Mouse (Mus musculus): ENCODE data around the gene Alpk1.

The Alpk1 gene

DNA sequence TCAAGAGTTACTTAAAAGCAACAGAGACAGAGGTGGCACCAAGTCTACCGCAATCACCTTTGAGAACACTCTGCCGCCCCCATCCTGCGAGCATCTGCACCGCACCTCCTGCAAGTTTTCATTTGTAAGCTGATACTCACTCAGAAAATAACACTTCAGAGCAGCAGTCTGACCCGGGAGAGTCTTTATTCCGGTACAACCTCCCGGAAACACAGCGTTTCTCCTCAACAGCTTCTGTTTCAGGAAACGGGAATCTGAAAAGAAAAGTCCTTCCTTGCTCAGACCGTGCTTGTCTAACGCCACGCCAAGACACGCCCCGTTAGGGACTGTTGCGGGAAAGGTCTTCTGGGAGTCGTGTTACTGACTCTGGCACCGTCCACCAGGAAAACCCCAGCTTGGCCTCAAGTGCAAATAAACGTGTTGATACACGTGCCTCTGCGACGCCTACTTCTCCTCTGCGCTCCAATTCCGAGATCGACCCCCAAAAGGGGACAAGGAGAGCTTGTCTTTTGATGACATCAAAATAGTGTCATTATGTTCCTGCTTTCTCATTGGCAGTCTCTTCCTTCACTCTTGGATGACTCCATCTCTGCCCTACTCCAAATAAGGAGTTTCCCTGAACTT lies at the start of gene Alpk1:
TSS of gene Alpk1 (minus strand) at position 507 of the 624 bp plus-strand sequence.
- CTCF ChIA-PET = interaction anchor here (0.5 to 1.8 kb wide), 24 partner anchors 9 to 1911 kb away, joined by 3 to 10 read pairs (median 4); partner anchors contain the start of genes Neurog2 (in 1 of the 4) and Tifa (in 1 of the 4)
- POLR2A ChIA-PET = interaction anchor here in 2 of 4 experiments (0.6 to 1.4 kb wide), 3 partner anchors 15 to 298 kb away, joined by 3 read pairs; partner anchors contain the start of gene Ank2 (in 1 of the 2)

DNA sequence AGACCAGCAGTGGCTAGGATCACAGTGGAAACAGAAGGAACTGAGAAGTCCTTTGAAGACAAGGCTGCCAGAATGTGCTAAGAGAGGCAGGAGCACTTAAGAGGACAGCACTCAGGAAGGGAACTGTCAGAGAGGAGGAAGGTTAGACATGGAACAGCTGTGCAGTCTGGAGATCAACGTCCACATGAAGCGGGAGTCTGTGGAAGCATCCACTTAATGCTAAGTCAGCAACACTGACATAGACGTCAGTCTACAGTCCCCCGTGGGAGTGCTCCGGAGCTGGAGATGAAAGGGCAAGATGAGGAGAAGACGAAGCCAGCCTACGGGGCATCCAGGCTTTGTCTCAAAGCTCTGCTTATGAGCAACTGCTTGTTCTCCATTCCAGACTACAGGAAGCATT lies 46.8 kb upstream of the Alpk1 start:
- CTCF ChIA-PET = interaction anchor here in 1 of 4 experiments (1.3 kb wide), 1 partner anchor 193 kb away, joined by 4 read pairs; no protein-coding TSS in a partner anchor

DNA sequence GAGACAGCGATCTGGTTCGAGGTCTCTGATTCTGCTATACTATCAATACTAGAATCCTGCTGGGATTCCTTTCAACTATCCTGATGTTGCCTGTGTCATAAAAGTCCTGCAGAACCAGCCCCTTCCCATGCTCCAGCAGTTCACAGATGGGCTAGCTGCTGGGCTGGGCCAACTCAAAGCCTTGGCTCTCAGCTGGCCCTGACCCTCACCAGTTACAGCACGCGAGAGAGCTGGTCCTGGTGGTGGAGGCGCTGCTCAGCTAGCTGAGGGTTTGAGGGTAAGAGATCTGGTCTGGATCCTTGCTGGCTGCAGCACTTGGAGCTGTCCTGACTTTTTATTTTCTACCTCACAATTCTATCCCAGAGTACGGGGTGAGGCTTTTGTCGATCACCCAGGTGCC lies 46.2 kb upstream of the Alpk1 start:
- ChIA-PET CTCF (interaction anchor here in 2 of 4 experiments (0.6 to 1.3 kb wide), 2 partner anchors 36 to 192 kb away, joined by 3 to 4 read pairs; no protein-coding TSS in a partner anchor), POLR2A (interaction anchor here in 2 of 4 experiments (0.5 to 2.1 kb wide), 3 partner anchors 10 to 365 kb away, joined by 3 to 4 read pairs (median 3); no protein-coding TSS in a partner anchor)

More for the DNA sequence above, 46.8 kb upstream of the Alpk1 start:
- POLR2A ChIA-PET = interaction anchor here in 1 of 4 experiments (2.1 kb wide), 1 partner anchor 9 kb away, joined by 4 read pairs; no protein-coding TSS in a partner anchor

DNA sequence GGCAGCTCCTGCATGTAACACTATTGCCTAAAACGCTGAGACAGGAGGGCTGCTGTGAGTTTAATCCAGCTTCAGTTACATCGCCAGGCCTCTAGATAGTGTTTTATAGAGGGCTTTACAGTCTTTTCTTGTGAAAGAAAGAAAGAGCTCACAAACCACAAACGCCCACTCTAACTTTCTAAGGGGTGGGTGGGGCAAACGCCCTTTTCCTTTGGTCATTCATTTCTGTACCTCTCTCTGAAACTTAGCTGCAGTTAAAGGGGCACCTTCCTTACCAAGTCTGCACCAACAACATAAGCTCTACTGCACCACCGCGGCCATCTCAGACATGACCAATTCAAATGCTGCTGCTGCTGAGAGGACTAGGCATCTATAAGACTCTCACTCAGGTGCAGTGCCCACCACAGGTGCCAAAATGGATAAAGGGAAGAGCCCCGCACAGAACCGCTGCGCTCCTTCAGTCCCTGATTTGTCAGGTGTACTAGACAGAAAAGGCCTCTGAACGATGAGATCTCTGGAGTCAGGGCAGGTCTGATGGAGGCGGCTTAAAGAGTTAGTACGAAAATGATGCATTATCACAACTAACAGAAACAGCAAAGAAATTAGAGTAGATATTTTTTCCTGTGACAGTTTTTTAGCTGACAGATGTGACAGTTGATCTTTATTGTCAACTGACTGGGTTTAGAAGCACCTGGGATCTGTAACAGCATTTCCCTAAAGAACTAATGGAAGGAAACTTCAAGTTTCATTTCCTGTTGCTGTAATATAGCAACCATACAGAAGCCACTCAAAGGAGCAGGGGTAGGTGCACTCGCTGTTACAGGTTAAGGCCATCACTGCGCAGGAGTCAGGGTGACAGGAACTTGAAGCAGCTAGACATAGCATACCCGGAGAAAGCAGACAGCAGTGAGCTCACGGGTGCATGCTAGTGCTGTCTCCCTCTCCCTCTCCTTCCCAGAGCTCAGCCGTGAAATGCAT lies 43.8 kb upstream of the Alpk1 start:
- ChIA-PET POLR2A (interaction anchor here in 2 of 4 experiments (0.5 to 1.8 kb wide), 8 partner anchors 9 to 115 kb away, joined by 3 to 7 read pairs (median 3); no protein-coding TSS in a partner anchor), CTCF (interaction anchor here in 1 of 4 experiments (0.6 to 1.2 kb wide), 2 partner anchors 190 to 199 kb away, joined by 3 to 5 read pairs; no protein-coding TSS in a partner anchor)

DNA sequence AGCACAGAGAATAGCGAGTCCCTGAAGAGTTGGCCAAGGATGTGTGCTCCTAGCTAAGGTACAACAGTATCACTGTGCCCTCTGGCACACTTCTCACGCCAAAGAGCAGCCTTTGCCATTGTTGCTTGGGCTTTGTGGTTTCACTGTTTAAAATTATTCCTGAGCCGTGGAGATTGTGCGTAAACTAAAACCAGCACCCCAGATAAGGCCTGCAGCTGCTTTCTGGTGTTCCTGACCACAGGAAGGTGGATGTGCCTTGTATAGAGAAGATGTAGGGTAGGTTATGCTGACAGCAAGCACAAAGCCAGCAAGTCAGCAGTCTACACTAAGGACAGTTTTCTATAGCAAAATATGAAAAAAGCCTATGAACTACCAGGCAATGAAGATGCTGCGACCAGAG lies 40.9 kb upstream of the Alpk1 start:
- CTCF ChIA-PET = no interaction called here
- POLR2A ChIA-PET = interaction anchor here in 1 of 4 experiments (1.3 kb wide), 1 partner anchor 12 kb away, joined by 4 read pairs; no protein-coding TSS in a partner anchor

DNA sequence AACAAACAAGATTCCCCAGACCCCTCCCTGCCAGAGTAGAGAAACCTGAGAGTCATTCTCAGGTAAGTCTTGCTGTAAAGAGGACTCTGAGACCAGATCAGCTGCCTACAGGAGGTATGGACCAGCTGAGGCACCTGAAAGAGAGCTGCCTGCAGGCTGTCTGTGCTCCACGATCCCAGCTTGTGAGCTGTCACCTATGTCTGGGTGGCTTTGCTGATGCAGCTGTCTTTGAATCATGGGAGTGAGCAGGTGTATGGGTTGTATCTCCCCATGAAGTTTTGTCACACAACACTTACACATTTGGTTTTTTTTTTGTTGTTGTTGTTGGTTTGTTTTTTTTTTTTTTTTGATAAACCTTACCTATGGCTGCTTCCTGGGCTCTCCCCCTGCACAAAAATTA lies 40.1 kb upstream of the Alpk1 start:
- CTCF ChIA-PET = interaction anchor here in 1 of 4 experiments (0.6 to 0.7 kb wide), 2 partner anchors 17 to 128 kb away, joined by 3 read pairs; no protein-coding TSS in a partner anchor
- POLR2A ChIA-PET = interaction anchor here in 1 of 4 experiments (1.3 kb wide), 1 partner anchor 13 kb away, joined by 4 read pairs; no protein-coding TSS in a partner anchor

DNA sequence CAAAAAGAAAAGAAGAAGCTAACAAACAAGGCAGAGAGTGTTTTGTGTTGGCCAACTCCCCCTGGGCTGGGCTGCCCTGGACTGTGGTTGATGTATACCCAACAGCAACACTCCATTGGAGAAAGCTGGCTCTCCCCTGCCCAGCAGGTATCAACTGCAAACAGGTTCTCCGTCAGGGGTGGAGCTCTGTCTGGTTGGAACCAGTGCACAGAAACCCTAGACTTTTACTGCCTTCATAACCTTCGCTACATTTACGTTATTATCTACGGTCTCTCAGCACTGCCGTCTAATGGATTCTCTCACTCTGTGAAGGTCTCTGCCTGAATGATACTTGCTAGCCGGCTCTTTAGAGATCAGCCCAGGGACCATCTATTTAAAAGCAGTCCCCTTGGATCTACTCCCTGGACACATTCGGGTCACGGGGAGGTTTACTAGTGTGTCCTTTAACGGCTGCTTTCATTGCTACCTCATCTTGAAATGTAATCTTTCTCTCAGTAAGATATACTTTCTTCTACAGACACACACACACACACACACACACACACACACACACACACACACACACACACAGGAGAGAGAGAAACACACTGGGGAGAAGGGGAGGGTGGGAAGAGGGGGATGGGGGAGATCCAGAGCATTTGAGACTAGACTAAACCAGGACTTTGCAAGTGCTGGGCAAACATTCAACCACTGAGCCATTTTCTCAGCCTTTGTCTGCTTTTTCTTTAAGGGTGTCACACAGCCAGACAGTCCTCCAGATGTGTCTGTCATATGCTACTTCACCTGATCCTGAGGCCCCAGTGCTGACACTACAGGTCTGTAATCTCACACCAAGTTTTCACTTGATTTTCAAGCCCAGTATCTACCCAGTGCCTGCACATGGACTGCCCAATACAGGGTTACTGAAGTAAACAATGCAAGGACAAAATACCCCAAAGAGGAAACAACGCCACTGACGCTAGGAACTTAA lies 38.7 kb upstream of the Alpk1 start:
- ChIA-PET CTCF (interaction anchor here in 1 of 4 experiments (0.7 to 1.1 kb wide), 2 partner anchors 14 to 77 kb away, joined by 3 read pairs; no protein-coding TSS in a partner anchor), POLR2A (interaction anchor here (0.6 to 2.6 kb wide), 9 partner anchors 12 to 106 kb away, joined by 3 to 9 read pairs (median 4); no protein-coding TSS in a partner anchor)

DNA sequence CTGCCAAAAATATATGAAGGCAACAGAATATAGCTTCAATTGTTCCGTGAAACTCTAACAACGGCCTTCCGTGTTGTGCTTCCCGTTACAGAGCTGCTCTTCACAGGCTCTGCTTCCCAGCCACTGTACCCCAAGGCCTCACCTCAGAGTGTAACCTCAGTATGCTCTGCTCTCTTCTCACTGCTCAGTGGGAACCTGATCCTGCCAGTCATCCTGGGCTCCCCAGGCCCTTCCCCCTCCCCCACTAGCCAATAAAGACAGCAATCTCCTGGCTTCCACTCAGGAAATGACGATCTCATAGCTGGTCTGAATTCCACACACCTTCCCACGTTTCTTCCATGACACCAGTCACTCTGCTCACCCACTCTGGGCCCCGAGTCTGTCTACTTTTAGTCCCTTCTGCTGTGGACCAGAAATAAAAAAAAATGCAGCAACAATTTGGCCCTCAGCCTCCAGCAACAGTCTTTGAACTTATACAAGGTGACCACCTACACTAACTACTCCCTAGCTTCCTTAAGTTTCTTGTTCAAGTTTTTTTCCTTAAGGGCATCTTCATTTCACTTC lies 36.9 kb upstream of the Alpk1 start:
- POLR2A ChIA-PET = interaction anchor here in 1 of 4 experiments (1.3 to 2.6 kb wide), 3 partner anchors 15 to 51 kb away, joined by 3 to 9 read pairs (median 5); no protein-coding TSS in a partner anchor
- CTCF ChIA-PET = no interaction called here

DNA sequence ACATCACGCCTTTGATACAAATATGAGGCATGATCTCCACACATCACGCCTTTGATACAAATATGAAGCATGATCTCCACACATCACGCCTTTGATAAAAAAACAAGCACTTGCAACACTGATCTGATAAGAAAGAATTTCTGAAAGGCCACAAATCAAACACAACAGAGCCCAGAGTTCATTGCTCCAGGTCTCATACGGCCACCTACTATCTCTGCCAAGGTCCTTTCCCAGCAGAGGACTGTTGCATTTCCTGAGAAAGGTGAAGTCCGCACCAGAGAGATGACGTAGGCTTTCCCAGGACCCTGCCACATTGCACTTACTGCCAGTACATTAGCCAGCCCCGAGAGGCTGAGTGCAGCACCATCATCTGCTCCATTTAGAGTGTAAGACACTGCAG lies 28.8 kb upstream of the Alpk1 start:
- POLR2A ChIA-PET = interaction anchor here in 1 of 4 experiments (0.6 kb wide), 1 partner anchor 11 kb away, joined by 3 read pairs; no protein-coding TSS in a partner anchor
- CTCF ChIA-PET = no interaction called here

DNA sequence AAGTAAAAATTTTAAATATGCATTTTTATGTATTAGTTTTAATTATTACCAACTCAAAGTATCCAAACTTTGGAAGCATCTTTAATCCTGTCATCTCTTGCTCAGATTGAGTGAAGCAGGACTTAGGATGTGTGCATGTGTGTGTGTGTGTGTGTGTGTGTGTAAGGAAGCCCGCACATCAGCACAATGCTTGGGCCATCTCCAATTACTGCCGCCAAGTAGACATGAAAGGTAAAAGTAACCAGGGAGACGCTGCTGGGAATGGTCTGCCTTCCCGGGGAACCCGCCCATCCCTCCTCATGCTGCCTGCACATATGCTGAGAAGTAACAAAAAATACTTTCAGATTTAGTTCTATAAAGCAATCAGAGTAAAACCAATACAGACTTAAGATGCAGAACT lies 27.5 kb upstream of the Alpk1 start:
- CTCF ChIA-PET = no interaction called here
- POLR2A ChIA-PET = no interaction called here

DNA sequence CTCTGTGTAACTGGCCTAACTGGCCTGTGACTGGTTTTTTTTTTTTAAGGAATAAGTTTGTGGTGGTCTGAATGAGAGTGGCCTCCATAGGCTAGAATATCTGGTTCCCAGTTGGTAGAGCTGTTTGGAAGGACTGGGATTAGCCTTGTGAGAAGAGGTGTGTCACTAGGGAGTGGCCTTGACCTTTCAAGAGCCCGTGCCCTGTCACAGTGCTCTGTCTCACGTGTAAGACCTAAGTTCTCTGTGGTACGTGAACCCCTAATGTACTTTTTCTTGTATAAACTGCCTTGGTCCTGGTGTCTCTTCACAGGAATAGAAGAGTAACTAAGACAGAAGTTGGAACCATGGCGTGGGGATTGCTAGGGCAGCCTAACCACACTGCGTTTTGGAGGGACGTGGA lies 25.7 kb upstream of the Alpk1 start:
- CTCF ChIA-PET = no interaction called here
- POLR2A ChIA-PET = interaction anchor here in 1 of 4 experiments (0.8 to 1.5 kb wide), 2 partner anchors 13 to 19 kb away, joined by 3 to 4 read pairs; no protein-coding TSS in a partner anchor

DNA sequence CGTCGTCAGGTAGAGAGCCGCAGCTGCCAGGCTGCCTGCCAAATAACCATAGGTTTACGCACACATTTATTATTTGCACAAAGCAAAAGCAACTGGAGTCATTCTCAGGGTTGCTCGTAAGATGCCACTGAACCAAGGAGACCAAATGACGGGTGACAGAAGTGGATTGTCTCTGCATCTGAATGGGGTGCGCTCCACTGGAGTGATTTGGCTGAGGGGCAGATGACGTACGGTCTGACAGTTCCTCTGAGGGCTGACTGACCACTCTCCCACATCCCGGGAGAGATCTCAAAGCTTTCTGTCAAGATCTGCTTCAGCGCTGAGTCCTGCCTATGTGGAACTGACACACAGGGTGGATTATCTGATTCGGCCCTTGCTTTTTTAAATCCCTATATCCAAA lies 24.7 kb upstream of the Alpk1 start:
- ChIA-PET CTCF (no interaction called here), POLR2A (interaction anchor here in 2 of 4 experiments (0.7 to 0.8 kb wide), 2 partner anchors 20 to 59 kb away, joined by 3 read pairs; no protein-coding TSS in a partner anchor)

DNA sequence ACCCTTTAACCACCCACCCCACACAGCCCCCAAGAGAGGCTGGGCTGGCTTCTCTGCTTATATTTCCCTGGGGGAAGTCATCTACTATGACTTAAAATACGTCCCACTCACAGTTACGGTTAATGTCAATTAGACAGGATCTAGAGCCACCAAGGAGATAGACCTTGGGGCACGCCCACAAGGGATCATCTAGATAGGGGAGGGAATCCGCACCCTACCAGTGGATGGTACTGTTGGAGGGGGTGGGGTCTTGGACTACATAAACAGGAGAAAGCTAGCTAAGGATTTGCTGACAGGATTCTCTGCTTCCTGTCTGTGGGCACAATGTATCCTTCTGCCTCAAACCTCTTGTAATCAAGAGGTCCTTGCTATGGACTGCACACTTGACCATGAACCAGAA lies 24.1 kb upstream of the Alpk1 start:
- POLR2A ChIA-PET = interaction anchor here in 1 of 4 experiments (0.7 kb wide), 1 partner anchor 60 kb away, joined by 3 read pairs; no protein-coding TSS in a partner anchor
- CTCF ChIA-PET = no interaction called here

DNA sequence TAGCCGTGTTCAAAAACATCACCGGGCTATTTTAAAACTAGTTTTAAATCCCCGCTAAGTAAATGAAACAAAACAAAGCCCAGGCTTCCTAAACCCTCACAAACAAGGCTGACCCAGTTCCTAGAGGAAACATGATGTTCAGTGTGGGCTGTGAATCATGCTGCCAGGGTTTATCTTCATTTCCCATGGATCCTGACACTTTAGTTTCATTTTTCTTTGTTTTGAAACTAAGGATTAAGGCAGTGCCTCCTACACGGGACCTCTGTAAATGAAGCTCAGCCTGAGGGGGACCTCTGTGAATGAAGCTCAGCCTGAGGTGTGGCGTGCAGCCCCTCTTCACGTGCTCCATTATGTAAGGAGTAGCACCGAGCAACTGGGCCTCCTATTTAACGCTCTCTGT lies 22.5 kb upstream of the Alpk1 start:
- CTCF ChIA-PET = no interaction called here
- POLR2A ChIA-PET = no interaction called here

DNA sequence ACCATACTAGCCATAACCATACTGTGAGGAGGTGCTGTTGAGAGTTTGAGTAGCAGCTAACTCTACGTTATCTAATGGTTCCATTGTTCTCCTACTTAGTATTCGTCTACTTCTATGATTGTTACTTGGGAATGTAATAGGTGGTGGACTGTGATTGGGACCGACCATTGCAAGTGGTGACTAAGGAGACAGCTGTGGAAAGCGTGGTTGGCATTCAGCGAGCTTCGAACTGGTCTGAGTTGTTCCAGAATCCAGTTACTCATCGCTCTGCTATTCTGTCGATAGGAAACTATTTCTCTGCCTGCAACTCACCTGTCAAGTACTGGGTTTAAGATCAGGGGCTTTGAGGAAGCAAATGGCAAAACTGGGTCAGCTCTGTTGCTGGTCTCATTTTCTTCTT lies 20.8 kb upstream of the Alpk1 start:
- ChIA-PET CTCF (no interaction called here), POLR2A (interaction anchor here in 1 of 4 experiments (1.7 kb wide), 1 partner anchor 11 kb away, joined by 4 read pairs; no protein-coding TSS in a partner anchor)

DNA sequence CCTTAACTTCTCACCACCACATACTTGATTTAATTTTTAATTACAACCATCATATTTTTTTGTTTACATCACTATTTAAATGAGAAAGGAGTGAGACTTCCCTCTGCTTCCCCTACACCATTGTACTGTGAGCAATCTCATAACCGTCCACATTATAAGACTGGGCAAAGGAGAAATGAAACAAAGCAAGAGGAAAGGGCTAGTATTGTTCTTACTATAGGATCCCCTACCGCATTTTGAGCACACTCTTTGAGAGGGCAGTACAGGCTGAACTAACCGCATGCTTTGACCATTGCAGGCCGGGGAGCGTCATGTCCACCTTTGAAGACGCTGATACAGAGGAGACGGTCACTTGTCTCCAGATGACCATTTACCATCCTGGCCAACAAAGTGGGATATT lies 15.9 kb upstream of the Alpk1 start:
- ChIA-PET POLR2A (no interaction called here), CTCF (interaction anchor here in 2 of 4 experiments (0.6 to 1.1 kb wide), 3 partner anchors 16 to 187 kb away, joined by 3 read pairs; partner anchors contain the start of gene Alpk1 (in 1 of the 2))

DNA sequence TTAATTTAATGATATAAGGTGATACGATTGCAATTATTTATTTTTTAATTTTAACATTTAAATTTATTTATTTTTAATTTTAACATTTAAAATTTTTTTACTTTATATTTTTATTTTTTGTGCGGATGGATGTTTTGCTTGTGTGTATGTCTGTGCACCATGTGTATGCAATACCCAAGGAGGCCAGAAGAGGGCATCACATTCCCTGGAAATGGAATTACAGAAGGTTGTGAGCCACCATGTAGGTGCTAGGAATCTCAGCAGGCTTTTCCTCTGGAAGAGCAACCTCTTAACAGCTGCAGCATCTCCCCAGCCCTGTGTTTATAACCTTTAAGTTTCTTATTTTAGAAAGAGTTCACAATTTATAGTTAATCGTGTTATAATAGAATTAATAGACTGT lies 15.4 kb upstream of the Alpk1 start:
- ChIA-PET CTCF (interaction anchor here in 2 of 4 experiments (0.6 to 1.1 kb wide), 3 partner anchors 16 to 187 kb away, joined by 3 read pairs; partner anchors contain the start of gene Alpk1 (in 1 of the 2)), POLR2A (no interaction called here)
